Mouse (Mus musculus) left cerebral cortex, postnatal 4 days (tissue): ENCODE data around the gene Fam53b. TPM values are rescaled to one million over a fixed set of nuclear protein-coding genes. Genes with fewer than 3 reads are reported as not detected.
A peak's percentile ranks its signal among the peaks of the same experiment; 100 is the strongest.

Experiments
- DNase-seq: peaks from one replicate; pipeline ENCODE4 v3.0.0-alpha.2; 2022
- intact Hi-C: fragments of 180-260 bp; cut with DNase I; formaldehyde crosslinking; loops from one replicate; pipeline ENCODE4 v1.15.1; 2025
- total RNA-seq, 2 experiments: library from RNA; stranded (reverse); gene quantifications; 2 replicates each; pipeline ENCODE4 v1.2.3; 2021

Fam53b gene
- total RNA-seq, 2 experiments from 2014 or later, result 13.4 to 13.8 TPM

GRCm38 (mm10) chr7:132790447-132791219 lies 23.1 kb downstream of the Fam53b start:
- intact Hi-C loops, result no loop called here
- DNase-seq, result peak; percentile 71

- no peak for DNase-seq
- intact Hi-C loops, result no loop called here
Observed at GRCm38 (mm10) chr7:132788826-132789225, 24.9 kb downstream of the Fam53b start.

GRCm38 (mm10) chr7:132787496-132788190 lies 26.0 kb downstream of the Fam53b start:
- no peak for DNase-seq
- intact Hi-C loops, result no loop called here

GRCm38 (mm10) chr7:132787022-132787421 lies 26.7 kb downstream of the Fam53b start:
- intact Hi-C loops, result no loop called here
- no peak for DNase-seq

GRCm38 (mm10) chr7:132786522-132786921 lies 27.2 kb downstream of the Fam53b start:
- intact Hi-C loops, result no loop called here
- DNase-seq, result peak; percentile 51

- intact Hi-C loops, result no loop called here
- no peak for DNase-seq
Observed at GRCm38 (mm10) chr7:132786011-132786410, 27.7 kb downstream of the Fam53b start.

- intact Hi-C loops, result no loop called here
- DNase-seq, result no peak
Observed at GRCm38 (mm10) chr7:132784101-132784500, 29.6 kb downstream of the Fam53b start.

- intact Hi-C loops, result no loop called here
- peak; percentile 42 for DNase-seq
Observed at GRCm38 (mm10) chr7:132781850-132782249, 31.8 kb downstream of the Fam53b start.

- intact Hi-C loops, result no loop called here
- peak; percentile 37 for DNase-seq
Observed at GRCm38 (mm10) chr7:132781130-132781814, 32.4 kb downstream of the Fam53b start.

GRCm38 (mm10) chr7:132780611-132781010 lies 33.1 kb downstream of the Fam53b start:
- intact Hi-C loops, result no loop called here

GRCm38 (mm10) chr7:132778630-132779029 lies 35.1 kb downstream of the Fam53b start:
- intact Hi-C loops, result no loop called here
- DNase-seq, result no peak

More at GRCm38 (mm10) chr7:132780611-132781010, 33.1 kb downstream of the Fam53b start:
- DNase-seq, result peak; percentile 69

GRCm38 (mm10) chr7:132777728-132778453 lies 35.8 kb downstream of the Fam53b start:
- intact Hi-C loops, result no loop called here
- DNase-seq, result no peak

- intact Hi-C loops, result no loop called here
- DNase-seq, result no peak
Observed at GRCm38 (mm10) chr7:132777117-132777516, 36.6 kb downstream of the Fam53b start.

GRCm38 (mm10) chr7:132776338-132777111 lies 37.2 kb downstream of the Fam53b start:
- peak; percentile 56 for DNase-seq
- intact Hi-C loops, result no loop called here

- intact Hi-C loops, result no loop called here
Observed at GRCm38 (mm10) chr7:132775922-132776321, 37.8 kb downstream of the Fam53b start.

GRCm38 (mm10) chr7:132775333-132775732 lies 38.4 kb downstream of the Fam53b start:
- no peak for DNase-seq
- intact Hi-C loops, result no loop called here

More at GRCm38 (mm10) chr7:132775922-132776321, 37.8 kb downstream of the Fam53b start:
- no peak for DNase-seq

GRCm38 (mm10) chr7:132773011-132773705 lies 40.5 kb downstream of the Fam53b start:
- intact Hi-C loops, result no loop called here
- no peak for DNase-seq

GRCm38 (mm10) chr7:132772440-132772839 lies 41.2 kb downstream of the Fam53b start:
- no peak for DNase-seq
- intact Hi-C loops, result no loop called here
